Mouse (Mus musculus): ENCODE results near the gene Mdh1. TPM values are rescaled to one million over a fixed set of nuclear protein-coding genes. Genes with fewer than 3 reads are reported as not detected.

Gene Mdh1
- polyA plus RNA-seq (2012; rRNA removed; ENCODE audit: low replicate concordance) = 130 and 387 TPM in 2 replicates

DNA sequence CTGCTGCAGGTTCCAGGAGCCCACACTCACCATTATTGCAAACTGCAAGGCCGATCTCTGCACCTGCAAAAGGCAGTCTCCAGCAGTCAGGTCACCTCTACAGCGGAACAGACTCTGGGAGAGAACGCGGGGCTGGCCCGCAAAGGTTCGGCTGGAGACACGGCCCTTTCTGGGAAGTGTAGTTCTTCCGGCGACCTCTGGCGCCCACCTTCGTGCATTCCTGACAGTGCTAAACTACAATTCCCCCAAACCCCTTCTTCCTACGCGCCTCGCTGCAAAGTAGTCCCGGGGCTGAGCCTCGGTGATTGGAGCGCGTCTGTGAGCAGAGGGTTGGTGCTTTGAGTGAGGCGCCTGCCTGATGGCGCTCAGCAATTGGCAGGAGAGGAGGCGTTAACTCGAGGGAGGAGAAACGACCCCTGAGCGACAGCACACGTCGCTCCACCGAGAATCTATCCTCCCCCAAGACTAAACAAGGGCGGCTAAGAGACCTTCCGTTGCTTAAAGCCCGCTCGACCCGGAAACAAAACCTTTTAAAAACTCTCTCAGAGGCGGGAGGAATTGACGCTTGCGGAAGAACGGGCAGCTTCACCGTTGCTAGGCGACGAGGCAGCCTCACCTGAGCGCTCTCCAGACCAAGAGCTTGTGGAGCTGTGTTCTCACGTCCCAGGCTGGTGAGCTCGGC is at the start of gene Mdh1, which contains the start of gene Wdpcp:
Gene Mdh1, minus strand, starts transcription at position 668 of the 682 bp plus-strand sequence.
Gene Wdpcp, plus strand, starts transcription at position 536 of the 682 bp plus-strand sequence.

Other genes with a start within 250 kb of the Mdh1 start
- 4.3 and 19.8 TPM in 2 replicates for gene Ugp2, start 201.2 kb downstream of the Mdh1 start, polyA plus RNA-seq (2012; rRNA removed; ENCODE audit: low replicate concordance)
- gene Wdpcp, start 132 bp downstream of the Mdh1 start, polyA plus RNA-seq (2012; rRNA removed; ENCODE audit: low replicate concordance) = 2.4 and 4.7 TPM in 2 replicates